Mouse (Mus musculus): ENCODE measurements at regions not wholly inside any gene's neighbourhood (a gene's known extent, or its start where the extent isn't known, plus 50 kb on each side); places are given as distances from the start of the nearest gene placed in this dataset.
A peak's percentile ranks its signal among the peaks of the same experiment; 100 is the strongest.

DNA sequence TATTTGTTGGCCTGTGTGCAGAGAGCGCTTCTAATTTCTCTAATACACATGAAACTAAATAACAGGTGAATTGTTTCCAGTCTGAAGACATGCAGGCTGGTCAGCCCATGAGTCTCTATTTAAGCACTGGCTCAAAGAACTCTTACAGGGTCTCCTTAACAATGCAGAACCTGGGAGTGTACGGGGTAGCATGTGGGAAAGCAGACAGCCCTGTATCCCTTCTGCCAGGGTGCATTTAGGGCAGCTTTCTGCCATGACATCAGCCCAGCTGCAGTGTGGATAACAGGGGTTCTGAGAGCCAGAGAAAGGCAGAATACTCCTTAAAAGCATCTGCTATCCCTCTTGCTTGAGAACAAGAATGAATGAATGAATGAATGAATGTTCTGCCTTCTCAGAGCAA lies 164.7 kb downstream of the Grb14 start:
- DNase-seq, result no peak

DNA sequence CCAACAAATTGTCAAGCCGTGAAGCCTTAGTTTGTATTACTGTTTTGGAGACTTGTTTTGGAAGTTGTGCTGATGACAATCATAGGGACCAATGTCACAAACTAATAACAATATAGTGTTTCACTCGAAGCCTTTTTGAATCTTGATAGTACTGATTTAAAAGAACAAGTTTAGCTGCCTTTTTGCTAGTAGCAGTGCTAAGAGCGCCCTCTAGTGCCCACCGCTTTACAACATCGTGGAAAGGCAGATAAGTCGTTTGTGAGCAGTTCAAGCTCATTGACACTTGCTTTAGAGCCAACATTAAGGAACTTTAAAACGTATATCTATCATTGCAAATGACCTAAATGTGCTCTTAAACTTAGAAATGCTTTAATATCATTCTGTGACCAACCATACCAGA lies 170.9 kb downstream of the Grb14 start:
- DNase-seq, result peak; percentile 81

DNA sequence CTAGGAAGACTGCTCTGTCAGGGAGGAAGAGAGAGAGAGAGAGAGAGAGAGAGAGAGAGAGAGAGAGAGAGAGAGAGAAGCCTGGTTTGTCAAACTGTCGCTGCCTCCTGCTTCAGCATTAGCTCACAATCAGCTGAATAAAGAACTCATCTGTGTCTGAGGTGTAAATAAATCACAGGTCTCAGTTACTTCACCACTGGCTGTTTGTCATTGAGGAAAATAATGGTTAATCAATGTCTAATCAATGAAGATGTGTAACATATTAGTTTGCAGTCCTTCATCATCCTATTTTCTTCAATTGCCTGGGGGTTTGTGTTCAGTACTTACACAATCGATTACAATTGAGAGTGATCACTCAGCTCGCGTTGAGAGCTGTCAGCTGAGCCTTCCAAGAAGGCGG lies 171.9 kb downstream of the Grb14 start:
- no peak for DNase-seq

DNA sequence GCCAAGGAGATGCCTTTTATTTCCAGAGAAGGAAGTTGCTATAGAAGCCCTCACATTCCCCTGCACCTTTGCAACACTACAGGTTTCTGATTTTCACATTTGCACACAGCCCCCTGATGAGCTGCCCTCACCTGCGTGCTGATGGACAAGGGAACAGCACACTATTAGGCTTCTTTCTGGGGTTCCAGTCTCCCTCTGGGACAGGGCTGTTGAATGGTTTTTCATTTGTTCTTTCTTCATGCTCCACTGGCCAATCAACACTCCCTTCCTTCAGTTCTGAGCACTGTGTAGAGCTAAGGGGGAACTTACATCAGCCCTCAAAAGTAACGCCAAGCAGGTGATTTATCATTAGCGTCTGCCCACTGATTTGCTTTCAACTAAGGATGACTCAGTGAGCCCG lies 173.7 kb downstream of the Grb14 start:
- DNase-seq, result no peak

DNA sequence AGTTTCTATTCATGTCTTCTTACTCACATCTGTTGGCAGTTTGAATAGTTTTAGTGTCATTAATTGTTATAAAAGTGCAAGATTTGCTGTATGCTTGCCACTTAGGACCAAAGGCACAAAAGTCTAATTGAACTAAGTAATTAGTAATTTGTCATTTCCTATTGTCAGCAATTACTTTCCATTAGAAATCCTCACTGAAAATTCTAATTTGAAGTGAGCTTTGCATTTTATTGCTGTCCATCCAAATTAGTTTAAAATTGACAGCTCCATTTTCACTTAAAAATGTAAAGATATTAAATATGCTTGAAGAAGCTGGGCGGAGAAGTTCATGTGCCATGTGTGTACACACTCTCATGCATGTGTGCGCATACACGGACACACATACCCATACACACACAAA lies 174.1 kb downstream of the Grb14 start:
- DNase-seq, result no peak

DNA sequence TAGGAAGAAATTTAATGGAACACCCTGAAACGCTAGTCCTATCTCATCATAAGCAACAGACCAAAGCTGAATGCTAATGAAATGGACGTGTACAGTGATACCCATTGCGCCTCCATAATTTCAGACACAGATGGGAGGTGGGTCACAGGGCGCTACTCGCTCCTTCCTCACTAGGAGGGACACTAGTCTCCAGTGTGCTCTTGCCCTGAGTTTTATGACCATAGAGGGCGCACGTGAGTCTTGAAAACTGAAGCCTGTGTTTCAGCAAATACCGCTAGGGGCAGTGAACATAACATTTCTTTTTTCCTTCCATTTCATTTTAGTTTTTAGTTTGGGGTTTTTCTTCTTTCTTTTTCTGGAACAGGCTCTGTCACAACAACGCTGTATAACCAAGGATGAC lies 200.3 kb downstream of the Grb14 start:
- no peak for DNase-seq

DNA sequence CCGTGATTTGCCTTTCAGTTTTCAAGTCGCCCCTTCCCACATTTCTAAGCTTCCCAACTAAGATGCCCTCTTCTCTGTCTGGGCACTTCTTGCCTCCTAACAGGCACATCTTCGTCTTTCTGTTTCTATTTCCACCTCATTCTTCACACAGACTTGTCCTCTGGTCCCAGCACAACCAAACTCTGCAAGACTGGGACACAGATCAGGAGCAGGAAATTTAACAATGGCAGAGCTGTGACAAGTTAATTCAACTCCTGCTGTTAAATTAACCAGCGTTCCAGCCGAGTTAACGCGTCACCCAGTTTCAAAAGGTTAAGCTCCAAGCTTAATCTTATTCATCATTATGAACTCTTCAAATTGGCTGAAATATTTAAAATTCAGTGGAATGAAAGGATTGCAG lies 200.9 kb downstream of the Grb14 start:
- no peak for DNase-seq

DNA sequence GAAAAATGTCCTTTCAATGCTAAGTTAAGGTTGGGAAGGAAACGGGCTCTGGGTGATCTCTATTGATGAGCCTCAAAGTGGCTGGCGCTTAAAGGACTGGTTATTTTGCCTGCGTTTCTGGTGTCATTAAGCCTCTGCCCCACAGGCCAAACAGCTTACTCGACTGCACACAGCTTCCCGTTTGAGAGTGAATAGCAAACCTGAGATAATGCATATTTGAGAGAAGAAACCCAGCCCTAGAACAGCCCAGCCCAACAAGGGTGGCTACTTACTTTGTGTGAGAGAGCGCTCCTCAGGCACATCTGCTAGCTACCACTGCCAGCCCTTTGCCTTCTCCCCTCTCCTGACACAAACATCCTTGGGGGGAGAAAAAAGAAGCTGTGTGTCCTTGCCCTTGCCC lies 201.7 kb downstream of the Grb14 start:
- no peak for DNase-seq

DNA sequence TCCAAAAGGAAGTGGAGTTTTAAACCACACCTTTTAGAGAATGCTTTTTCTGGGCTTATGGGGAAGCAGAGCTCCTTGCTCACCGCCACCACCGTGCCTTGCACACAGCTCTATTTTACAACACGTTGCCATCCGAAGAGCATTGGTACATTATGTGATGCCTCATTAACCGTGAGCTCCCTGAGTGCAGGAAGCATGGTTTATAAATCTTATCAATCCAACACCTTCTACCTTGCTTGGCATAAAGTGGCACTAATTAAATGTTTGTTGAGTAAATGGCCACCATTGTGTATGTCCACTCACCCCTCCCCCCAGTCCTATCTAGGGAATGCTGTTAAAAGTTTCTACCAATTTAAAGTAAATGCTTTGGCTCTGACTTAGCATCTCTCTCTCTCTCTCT lies 206.6 kb downstream of the Grb14 start:
- no peak for DNase-seq
